Mouse (Mus musculus) neutrophil, adult 59 days (primary cell): Measurements from ENCODE around the gene Krtap9-3. TPM values are rescaled to one million over a fixed set of nuclear protein-coding genes. Genes with fewer than 3 reads are reported as not detected.

Experiments used
- total RNA-seq, 2 experiments: library from RNA; stranded (reverse); gene quantifications; 1 replicate in 1 of 2; 2 replicates in 1 of 2; pipeline ENCODE4 v1.2.4; 2023

The Krtap9-3 gene
- total RNA-seq, result not detected

GRCm38 (mm10) chr11:99597742-99598141, at the start of gene Krtap9-3:
Krtap9-3 (minus strand) TSS chr11:99598105.

GRCm38 (mm10) chr11:99643635-99644139, 45.8 kb upstream of the Krtap9-3 start, which contains the start of gene Krtap4-7:
Krtap4-7 (minus strand) TSS chr11:99644089.

GRCm38 (mm10) chr11:99634653-99635134, 36.8 kb upstream of the Krtap9-3 start, which contains the start of gene Krtap4-2:
Krtap4-2 (minus strand) TSS chr11:99635084.

GRCm38 (mm10) chr11:99628138-99628537, 30.2 kb upstream of the Krtap9-3 start, which contains the start of gene Krtap4-1:
Krtap4-1 (minus strand) TSS chr11:99628238.

GRCm38 (mm10) chr11:99620335-99620734, 22.4 kb upstream of the Krtap9-3 start, which contains the start of gene Gm11562:
Gm11562 (minus strand) TSS chr11:99620435.

GRCm38 (mm10) chr11:99614796-99615363, 17.0 kb upstream of the Krtap9-3 start, which contains the start of gene Krtap2-4:
Krtap2-4 (minus strand) TSS chr11:99614846.

GRCm38 (mm10) chr11:99610089-99610488, 12.2 kb upstream of the Krtap9-3 start, which contains the start of gene Gm11937:
Gm11937 (minus strand) TSS chr11:99610189.

GRCm38 (mm10) chr11:99603208-99603607, 5.3 kb upstream of the Krtap9-3 start, which contains the start of gene Gm11938:
Gm11938 (minus strand) TSS chr11:99603308.

GRCm38 (mm10) chr11:99590981-99591380, 6.9 kb downstream of the Krtap9-3 start, which contains the start of gene Krtap1-3:
Krtap1-3 (minus strand) TSS chr11:99591339.

GRCm38 (mm10) chr11:99583245-99583704, 14.6 kb downstream of the Krtap9-3 start, which contains the start of gene Krtap1-4:
Krtap1-4 (minus strand) TSS chr11:99583654.

GRCm38 (mm10) chr11:99580636-99581035, 17.3 kb downstream of the Krtap9-3 start, which contains the start of gene Krtap1-5:
Krtap1-5 (minus strand) TSS chr11:99581016.

GRCm38 (mm10) chr11:99566530-99566929, 31.4 kb downstream of the Krtap9-3 start, which contains the start of gene Krtap3-1:
Krtap3-1 (minus strand) TSS chr11:99566630.

GRCm38 (mm10) chr11:99559366-99559765, 38.5 kb downstream of the Krtap9-3 start, which contains the start of gene Gm11939:
Gm11939 (minus strand) TSS chr11:99559466.

GRCm38 (mm10) chr11:99556753-99557152, 41.2 kb downstream of the Krtap9-3 start, which contains the start of gene Krtap3-2:
Krtap3-2 (minus strand) TSS chr11:99556853.

GRCm38 (mm10) chr11:99550765-99551164, 47.1 kb downstream of the Krtap9-3 start, which contains the start of gene Krtap3-3:
Krtap3-3 (minus strand) TSS chr11:99550865.

Other genes with a start within 250 kb of the Krtap9-3 start
- gene Krt27, start 247.0 kb downstream of the Krtap9-3 start, total RNA-seq, result not detected
- gene Krt28, start 223.2 kb downstream of the Krtap9-3 start, total RNA-seq, result not detected
- not detected for gene Krt10, start 208.7 kb downstream of the Krtap9-3 start, total RNA-seq
- gene Krt12, start 175.8 kb downstream of the Krtap9-3 start, total RNA-seq, result not detected
- gene Krt20, start 160.0 kb downstream of the Krtap9-3 start, total RNA-seq, result not detected
- not detected for gene Krt23, start 105.0 kb downstream of the Krtap9-3 start, total RNA-seq
- gene Krt39, start 76.8 kb downstream of the Krtap9-3 start, total RNA-seq, result not detected
- gene Krt40, start 54.9 kb downstream of the Krtap9-3 start, total RNA-seq, result not detected
- gene Krtap3-3, start 47.2 kb downstream of the Krtap9-3 start, total RNA-seq, result not detected
- gene Krtap3-2, start 41.3 kb downstream of the Krtap9-3 start, total RNA-seq, result not detected
- gene Gm11939, start 38.6 kb downstream of the Krtap9-3 start, total RNA-seq, result not detected
- gene Krtap3-1, start 31.5 kb downstream of the Krtap9-3 start, total RNA-seq, result not detected
- not detected for gene Krtap1-5, start 17.1 kb downstream of the Krtap9-3 start, total RNA-seq
- gene Krtap1-4, start 14.5 kb downstream of the Krtap9-3 start, total RNA-seq, result not detected
- not detected for gene Krtap1-3, start 6.8 kb downstream of the Krtap9-3 start, total RNA-seq
- not detected for gene Gm11938, start 5.2 kb upstream of the Krtap9-3 start, total RNA-seq
- not detected for gene Gm11937, start 12.1 kb upstream of the Krtap9-3 start, total RNA-seq
- not detected for gene Krtap2-4, start 16.7 kb upstream of the Krtap9-3 start, total RNA-seq
- gene Gm11562, start 22.3 kb upstream of the Krtap9-3 start, total RNA-seq, result not detected
- not detected for gene Krtap4-1, start 30.1 kb upstream of the Krtap9-3 start, total RNA-seq
- not detected for gene Krtap4-2, start 37.0 kb upstream of the Krtap9-3 start, total RNA-seq
- not detected for gene Krtap4-7, start 46.0 kb upstream of the Krtap9-3 start, total RNA-seq
- gene Gm11555, start 52.1 kb upstream of the Krtap9-3 start, total RNA-seq, result not detected
- gene Gm11563, start 60.9 kb upstream of the Krtap9-3 start, total RNA-seq, result not detected
- gene Krtap4-6, start 67.9 kb upstream of the Krtap9-3 start, total RNA-seq, result not detected
- gene Gm14190, start 92.6 kb upstream of the Krtap9-3 start, total RNA-seq, result not detected
- gene Gm14180, start 136.2 kb upstream of the Krtap9-3 start, total RNA-seq, result not detected
- gene Gm11595, start 174.8 kb upstream of the Krtap9-3 start, total RNA-seq, result not detected
- gene Krtap4-8, start 182.6 kb upstream of the Krtap9-3 start, total RNA-seq, result not detected
- not detected for gene Krtap4-9, start 187.1 kb upstream of the Krtap9-3 start, total RNA-seq
- gene Gm11596, start 195.4 kb upstream of the Krtap9-3 start, total RNA-seq, result not detected
- gene Gm11569, start 200.8 kb upstream of the Krtap9-3 start, total RNA-seq, result not detected
- gene Gm11554, start 206.3 kb upstream of the Krtap9-3 start, total RNA-seq, result not detected
- gene Krtap4-13, start 211.8 kb upstream of the Krtap9-3 start, total RNA-seq, result not detected
- not detected for gene Gm11564, start 217.6 kb upstream of the Krtap9-3 start, total RNA-seq
- not detected for gene 2300003K06Rik, start 240.0 kb upstream of the Krtap9-3 start, total RNA-seq